Mouse (Mus musculus): Measurements from ENCODE around the gene Vmp1.

Vmp1 gene

DNA sequence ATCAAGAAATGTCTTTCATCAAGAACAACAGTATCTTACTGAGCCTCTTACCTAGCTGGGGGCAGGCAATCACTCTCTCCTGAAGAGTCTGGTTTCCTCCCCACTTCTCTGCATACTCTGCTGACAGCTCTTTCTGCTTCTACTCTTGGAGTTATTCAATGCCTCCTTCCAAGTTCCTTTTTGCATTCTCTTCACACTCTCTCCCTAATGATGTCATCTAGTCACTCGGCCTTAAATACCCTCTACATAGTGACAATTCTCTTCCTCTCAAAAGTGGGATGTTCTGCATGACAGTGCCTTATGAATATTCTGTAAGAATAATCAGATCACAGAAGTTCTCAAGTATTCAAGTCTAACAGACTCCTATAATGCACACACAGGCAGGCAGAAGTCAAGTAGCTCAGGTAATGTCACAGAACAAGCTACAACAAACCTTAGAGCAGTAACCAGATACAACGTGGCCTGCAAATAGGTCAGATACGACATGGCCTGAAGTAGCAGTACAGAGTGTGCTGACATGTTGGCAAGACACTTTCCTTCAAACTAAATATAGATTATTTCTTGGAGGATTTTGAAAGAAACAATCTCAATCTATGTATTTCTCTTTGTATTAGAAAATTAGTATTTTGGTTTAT lies 12.5 kb downstream of the Vmp1 start:
- DNase-seq, result no peak

DNA sequence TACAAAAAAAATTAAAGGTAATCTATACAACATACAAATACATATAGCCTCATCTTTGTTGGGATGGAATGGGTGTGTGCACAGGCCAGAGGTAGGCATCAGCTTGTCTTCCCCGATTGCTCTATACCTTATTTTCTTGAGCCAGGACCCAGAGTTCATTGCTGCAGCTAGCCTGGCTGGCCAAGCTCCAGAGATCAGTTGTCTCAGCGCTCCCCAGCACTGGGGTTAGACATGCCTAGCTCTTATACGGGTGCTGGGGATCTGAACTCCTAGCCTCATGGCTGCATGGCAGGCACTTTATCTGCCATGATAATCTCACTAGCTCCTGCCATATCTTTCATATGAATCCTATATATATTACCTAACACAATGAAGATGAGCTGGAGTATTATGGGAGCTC lies 15.5 kb downstream of the Vmp1 start:
- DNase-seq, result no peak

DNA sequence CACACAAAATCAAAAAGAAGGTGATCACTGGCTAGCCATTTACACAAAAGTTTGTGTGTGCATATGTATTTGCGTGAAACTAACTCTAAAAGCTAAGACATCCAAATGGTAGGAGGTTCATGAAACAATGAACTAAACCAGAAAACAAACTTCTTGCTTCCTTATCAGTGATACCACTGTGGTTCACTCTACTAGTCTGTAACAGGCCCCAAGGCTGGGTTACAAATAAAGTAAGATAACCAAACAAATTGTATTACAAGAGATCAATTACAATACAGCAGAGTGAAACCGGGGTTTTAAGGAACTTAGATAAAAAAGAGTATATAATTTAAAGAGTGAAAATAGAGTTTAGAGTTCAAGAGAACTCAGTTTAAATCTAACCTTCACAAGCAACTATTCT lies 16.1 kb downstream of the Vmp1 start:
- no peak for DNase-seq

DNA sequence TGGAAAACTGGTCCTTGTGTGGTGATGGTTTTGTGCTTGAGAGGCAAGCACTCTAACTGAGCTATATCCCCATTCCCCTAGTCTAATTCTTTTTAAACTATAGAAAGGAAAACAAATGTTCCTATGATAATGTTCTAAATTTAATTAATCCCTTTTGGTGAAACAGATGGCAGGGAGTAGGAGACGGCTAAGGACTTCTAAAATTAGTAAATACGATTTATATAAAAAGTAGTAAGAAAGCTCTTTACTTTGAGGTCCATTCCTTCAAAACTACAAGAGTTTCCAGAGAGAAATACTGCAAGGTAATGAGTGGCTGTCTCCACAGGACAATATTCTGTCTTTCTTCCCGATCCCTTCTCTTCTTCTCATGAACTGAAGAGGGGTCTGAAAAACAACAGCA lies 19.2 kb downstream of the Vmp1 start:
- no peak for DNase-seq

DNA sequence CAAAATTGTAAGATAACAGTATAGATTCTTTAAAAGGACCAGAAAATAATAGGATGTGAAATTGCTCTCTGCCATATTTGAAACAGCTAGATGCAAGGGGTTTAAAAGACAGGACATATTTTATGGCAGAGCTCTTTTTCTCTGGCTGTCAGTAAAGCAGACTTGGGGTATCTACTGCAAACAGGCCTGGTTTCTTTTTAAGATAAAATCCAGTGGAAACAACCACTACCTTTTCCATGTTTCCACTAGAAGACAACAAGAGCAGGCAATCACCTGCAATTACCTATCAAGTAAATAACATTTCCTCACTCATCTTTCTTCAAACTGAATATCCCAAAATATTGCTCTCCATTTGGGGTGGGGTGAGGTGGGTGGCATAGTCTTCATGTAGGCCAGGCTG lies 19.7 kb downstream of the Vmp1 start:
- no peak for DNase-seq

DNA sequence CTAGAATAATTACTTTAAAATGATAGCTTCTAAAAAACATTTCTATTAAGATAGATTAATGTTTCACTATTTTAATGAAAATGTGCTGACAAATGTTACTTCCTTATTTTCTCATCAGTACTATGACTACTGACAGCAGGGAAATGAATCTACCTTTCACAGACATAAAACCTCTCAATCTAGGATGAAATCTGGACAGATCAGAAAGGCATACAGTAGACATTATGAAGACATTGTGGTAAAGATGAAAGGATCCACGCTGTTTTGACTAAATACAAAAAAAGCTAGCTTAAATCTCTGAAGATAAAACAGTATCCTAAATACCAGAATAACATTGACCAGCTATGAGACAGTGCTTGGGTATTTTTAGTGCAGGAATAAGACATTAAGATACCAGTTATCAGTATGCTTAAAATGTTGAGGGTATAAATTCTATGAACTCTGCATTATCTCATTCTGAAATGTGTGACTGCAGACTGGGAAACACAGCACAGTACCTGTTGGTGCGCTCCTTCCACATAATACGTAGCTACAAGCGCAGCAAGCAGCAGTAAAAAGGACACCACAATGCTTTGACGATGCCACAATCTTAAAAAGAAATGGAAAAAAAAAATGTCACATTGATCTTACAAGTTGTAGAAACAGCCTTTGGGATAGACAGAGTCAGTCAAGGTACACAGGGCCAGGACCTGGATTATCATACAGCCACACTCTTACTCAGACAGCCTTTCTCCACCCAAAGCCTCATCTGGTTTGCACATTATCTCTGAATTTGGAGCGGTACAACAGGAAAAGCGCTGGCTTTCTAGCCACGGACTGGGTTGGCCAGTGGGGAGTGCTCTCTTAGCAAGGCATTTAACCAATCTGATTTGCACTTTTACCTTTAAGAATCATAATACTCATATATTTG lies 20.4 kb downstream of the Vmp1 start:
- DNase-seq, result no peak

DNA sequence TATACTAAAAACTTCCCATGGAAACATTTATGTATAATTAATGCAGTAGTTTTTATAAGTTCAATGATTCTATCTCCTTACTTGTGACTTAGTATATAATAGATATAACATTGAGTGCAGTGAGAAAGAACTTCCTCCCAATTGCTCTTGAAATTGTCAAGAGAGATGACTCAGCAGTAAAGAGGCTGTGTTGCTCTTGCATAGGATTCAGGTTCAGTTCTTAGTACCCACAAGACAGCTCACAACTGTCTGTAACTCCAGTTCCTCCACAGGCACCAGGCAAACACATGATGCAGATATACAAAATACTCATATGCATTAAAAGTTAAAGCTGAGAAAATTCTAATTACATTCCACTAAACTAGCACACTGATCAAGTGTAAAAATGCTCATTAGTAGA lies 25.8 kb downstream of the Vmp1 start:
- no peak for DNase-seq

DNA sequence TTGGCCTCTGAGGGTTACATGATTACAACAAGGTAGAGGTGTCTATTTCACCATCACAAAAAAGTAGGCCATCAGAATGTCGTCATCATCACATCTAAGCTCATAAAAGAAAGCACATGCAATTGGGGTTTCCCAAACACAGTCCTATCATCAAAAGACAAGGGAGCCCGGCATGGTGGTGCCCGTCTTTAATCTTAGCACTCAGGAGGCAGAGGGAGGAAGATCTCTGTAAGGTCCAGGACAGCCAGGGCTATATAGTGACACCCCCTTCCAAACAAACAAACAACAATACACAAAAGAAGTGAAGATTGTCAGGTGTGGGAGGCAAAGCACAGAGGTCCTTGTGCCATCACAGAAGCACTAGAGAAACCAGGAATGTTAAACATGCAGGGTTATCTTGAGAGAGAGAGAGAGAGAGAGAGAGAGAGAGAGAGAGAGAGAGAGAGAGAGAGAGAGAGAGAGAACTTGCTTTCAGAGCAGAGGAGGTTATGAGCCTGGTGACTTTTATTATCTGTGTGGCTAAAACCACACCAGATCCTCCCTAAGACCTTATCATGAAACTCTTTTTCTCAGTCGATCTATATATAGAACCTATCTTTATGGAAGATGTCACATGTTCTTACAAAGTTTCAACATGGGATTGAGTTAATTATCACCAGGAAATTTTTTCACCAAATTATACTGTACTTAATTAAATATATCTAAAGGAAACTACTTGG lies 26.6 kb downstream of the Vmp1 start:
- DNase-seq, result no peak

DNA sequence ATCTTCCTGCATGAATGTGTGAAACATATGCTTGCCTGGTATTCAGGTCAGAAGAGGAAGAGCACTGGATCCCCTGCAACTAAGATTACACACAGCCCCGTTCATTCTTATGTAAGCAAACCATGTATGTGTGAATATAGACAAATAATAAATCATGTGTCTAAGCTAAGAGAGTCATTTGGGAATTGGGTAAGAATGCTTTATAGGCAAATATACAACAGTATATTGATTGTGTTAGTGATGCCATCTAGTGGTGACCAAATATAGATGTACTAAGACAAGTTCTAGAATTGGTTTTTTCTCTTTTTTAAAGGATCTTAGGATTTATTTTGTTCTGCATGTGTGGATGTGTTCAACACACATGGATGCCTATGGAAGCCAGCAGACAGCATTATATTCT lies 28.0 kb downstream of the Vmp1 start:
- DNase-seq, result no peak

DNA sequence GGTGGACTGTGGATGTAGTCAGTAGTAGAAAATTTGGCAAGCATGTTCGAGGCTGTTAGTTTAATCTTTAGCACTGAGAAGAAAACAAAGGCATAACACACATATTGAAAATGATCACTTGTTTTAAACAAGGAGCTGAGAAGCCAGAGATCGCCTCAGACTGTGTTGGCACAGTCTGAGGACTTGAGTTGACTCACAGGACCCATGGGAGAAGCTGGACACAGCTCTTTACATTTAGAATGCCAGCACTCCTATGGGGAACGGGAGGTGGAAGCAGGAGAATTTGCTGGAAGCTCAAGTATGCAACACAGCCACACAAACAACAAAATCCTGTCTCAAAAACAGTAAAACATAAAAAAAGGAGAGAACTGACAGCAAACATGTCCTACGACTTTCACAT lies 29.5 kb downstream of the Vmp1 start:
- no peak for DNase-seq

DNA sequence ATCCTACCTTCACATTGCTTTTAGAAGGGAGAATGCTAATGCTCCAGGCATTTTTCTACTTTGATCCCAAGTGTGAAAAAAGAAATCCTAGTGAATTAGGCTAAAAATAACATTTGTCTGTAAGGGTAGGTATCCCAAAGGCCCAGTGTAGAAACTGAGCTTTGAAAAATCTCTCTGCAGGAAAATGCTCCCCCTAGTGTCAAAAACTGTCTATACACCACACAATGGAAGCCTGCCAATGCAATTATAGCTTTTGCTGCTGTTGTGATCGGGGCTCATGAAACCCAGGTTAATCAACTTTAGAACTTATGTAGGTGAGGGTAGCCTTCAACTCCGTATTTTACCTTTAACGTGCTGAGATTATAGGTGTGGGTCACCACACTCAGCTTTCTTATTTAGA lies 30.2 kb downstream of the Vmp1 start:
- no peak for DNase-seq

DNA sequence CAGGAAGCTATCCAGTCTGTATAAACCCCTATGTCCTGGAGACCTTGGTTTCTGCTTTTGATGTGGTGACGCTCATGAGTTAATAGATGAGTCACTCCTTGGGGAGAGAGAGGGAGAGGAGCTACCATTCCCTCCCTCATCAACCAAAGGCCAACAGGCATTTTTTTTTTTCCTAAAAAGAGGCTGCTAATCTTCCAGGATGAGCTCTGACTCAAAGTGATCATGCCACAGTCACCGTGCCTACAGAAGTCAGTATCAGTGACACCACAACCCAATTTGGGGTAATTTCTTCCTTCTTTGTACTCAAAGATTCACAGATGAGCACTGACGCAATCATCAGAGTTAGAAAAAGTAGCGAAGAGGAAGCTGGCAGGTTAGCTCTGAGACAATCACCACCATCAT lies 31.1 kb downstream of the Vmp1 start:
- no peak for DNase-seq

DNA sequence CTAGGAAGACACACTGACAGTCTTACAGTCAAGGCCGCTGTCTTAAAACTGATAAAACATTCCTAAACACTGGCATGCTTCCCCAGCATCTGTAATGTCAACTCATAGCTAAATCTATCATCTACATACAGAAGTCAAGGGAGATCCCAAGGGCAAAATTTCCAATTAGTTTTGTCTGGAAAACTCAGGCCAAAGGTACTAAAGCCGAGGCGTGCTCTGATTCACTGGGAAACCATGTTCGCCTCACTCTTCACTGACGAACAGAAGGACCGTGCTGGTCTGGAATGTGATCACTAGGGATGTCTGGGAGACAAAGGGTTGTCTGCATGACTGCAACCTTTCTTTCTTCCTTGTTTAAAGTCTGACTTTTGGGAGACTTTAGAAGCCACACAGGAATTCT lies 33.0 kb downstream of the Vmp1 start:
- no peak for DNase-seq

DNA sequence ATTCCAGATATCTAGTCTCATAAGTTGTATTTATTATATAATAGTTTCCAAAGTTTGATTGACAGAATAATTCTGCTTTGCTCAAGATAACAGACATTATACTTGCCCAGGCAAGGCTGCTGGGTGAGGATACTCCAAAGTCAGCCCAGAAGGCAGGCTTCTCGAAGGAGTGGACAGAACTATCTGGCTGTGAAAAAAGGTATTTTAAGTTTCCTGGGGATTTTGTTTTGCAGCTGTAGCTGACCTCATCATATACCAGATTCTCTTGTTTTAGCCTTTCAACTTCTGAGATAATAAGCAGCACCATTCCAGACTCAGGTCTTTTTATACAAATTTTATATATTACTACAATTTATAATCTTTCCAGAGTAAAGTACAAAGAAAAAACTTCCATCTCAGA lies 34.1 kb downstream of the Vmp1 start:
- no peak for DNase-seq

DNA sequence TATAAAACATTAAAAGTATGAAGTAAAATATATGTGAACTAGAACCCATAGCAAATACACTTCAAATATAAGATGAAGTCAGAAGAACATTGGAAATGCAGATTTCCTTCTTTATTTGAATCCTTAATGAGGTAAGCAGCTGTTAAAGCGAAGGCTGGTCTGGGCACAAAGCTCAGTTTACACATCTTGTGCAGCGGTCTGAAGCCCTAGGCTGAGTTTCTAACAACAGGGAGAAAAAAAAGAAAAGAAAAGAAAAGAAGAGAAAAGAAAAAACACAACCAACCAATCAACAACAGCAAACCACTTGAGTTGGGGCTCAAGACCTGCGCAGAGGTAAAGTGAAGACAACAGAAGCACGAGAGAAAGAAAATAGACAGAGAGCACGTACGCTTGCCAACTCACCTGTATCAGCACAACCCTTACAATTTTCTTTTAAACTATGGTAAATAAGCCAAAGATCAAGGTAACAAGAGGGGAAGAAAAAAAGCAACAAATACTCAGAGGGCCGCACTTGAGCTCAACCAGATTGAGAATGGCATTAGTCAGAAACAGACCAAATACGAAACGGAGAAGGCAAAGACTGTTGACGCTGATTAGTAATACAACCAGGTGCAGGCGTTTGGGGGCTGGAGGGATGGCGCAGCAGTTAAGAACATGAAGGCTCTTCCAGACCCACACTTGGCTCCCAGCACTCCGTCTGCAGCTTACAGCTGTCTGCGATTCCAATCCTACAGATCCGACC lies 35.8 kb downstream of the Vmp1 start:
- DNase-seq, result no peak

DNA sequence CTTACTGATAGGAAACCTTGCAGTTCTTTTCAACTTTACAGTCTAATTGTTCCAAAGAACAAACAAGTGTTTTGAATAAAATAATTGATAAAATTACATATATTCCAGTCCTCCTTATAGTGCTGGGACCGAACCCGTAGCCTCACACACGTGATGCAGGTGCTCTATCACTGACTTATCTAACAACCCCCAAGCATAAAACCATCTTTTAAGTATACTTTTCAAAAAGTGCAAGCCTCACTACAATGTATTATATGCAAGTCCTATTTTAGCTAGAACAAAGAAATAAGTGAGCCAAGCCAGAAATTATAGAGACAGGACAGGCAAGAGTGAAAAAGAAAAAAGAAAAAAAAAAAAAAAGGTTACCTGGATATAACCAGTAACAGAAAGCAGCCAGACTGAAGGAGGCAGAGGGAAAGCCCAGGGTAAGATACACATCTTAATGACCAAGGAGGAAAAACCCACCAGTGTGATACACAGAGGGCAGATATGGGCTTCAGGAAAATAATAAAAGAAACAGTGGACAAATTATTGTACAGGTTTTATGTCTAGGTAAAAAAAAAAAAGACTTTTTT lies 36.7 kb downstream of the Vmp1 start:
- DNase-seq, result no peak

DNA sequence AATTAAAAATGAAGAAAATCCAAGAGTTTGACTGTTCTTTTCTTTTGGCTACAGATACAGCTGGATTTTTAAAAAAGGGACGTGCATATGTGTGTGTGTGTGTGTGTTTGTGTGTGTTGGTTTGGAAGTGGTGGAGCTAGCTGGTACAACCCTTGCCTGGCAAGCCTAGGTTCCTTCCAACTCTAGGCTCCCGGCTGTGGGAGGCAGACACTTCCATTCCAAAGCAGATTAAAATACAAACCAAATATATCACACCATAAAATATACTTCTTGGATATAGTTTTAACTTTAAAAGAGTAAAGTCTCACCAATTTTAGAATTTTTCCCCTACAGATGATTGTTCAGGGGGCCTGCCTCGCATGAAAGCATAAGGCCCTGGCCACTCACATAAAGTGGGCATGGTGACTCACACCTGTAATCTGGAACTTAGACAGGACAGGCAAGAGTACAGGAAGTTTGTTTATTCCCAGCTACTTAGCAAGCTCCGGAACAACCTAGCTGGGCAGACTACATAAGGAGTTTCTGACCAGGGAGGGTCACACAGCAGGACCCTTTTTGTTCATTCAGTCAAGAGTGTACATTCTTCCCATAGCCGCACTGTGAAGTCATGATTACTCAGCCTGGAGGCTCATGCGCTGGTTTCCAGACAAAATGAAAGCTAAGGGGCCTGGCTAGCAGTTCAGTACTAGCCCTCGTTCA lies 37.4 kb downstream of the Vmp1 start:
- DNase-seq, result no peak

DNA sequence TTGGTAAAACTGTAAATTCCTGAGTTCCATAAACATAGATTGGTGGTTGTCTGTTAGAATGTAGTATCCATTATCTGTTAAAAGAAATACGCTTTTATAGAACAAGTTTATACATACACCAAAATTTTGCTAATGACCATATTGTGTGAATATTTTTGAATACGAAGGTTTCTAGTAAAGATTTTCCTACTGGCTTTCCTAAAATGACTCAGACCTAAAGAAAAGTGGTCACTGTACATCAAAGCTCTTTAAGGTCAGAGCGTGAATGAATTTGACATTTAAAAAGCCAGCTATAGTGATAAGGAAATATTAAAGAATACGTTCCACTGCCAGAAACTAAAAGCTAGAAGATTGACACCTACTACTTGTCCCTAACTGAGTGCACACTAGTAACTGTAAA lies 39.1 kb downstream of the Vmp1 start:
- DNase-seq, result no peak

DNA sequence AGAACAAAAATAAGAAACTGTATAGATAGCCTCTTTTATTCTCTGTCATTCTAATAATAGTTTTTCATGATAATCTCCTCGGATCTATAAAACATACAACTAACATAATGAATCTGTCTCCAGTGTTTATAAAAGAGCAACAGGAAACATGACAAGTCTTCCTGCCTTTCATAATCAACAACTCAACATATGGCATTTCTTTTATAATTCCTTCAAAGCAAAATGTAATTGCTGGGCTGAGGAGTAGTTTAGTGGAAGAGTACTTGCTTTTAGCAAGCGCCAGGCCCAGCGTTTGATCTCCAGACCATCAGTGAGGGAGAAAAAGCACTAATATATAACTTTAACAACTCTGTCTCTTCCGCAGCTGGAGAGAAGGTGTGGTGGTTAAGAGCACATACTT lies 41.9 kb downstream of the Vmp1 start:
- DNase-seq, result no peak

DNA sequence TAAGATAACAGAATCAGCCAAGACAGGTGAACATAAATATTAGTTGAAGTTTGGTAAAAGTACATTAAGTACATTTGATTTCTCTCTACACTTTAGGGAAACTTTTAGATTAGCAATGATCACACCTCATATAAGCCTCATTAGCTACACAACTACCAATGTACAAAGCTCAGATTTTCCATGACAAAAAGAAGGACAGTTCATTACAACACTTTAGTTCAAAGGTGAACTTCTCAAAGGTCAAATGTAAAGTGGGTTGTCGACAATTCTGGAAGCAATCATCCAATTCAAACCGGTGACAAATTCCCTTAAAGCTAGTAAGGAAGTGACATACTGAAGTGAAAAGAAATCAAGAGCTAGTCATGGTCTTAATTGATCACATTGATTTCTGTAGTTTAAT lies 45.9 kb downstream of the Vmp1 start:
- DNase-seq, result no peak

DNA sequence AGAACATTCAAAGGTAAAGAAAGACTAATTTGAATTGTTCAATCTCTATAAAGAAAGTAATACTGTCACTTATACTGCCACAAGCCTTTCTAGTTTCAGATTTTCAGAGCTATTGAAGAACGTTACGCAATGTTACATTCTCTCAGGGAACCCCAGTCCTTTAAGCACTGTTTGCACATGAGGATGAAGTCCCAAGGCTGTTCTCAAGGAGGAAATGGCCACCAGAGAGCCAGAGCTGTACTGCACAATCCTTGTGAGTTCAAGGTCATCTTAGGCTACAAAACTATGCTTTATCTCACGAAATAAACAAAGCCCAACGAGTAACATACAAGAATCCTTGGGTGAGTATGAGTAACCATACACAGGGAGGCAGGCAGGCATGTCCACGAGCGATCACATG lies 49.2 kb downstream of the Vmp1 start:
- no peak for DNase-seq

DNA sequence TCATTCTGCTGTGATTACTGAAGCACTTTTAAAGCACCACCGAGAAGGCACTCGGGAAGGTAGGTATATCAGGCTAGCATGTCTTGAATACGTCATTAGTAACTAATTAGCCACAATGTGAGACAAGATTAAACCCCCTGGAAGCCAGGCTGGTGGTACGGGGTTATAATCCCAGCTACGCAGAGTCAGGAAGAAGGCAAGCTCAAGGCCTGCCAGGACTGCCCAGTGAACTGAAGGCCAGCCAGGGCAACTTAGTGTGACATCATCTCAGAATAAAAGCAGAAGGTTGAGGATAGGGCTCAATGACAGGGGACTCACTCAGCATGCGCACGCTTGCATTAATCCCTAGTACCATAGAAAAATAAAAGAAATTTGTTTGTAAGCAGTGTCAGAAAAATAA lies 53.7 kb downstream of the Vmp1 start:
- DNase-seq, result no peak
